Mouse (Mus musculus) lung, postnatal 0 days (tissue): Measurements from ENCODE around the gene Sstr4. TPM values are rescaled to one million over a fixed set of nuclear protein-coding genes. Genes with fewer than 3 reads are reported as not detected.

Source experiments
- ATAC-seq: fragments of 200-750 bp; cut with Nextera tagmentation; 2 replicates; pipeline ENCODE4 v1.8.0; 2017; ENCODE audit warnings: moderate library complexity
- DNase-seq: peaks from one replicate; pipeline ENCODE4 v3.0.0-alpha.2; 2016; ENCODE audit warnings: low spot score
- H3K27ac ChIP-seq: fragments of 300-500 bp; sonication (generic); 2 replicates; pipeline ENCODE4 v1.5.1; 2014; ENCODE audit warnings: antibody characterized with exemption, mild to moderate bottlenecking, low read length, mixed read lengths
- H3K27me3 ChIP-seq: fragments of 300-500 bp; sonication (generic); replicated peaks from 2 replicates; pipeline ENCODE4 v1.6.1; 2014; ENCODE audit warnings: low read length, mixed read lengths; ENCODE audit not compliant: insufficient read depth
- H3K36me3 ChIP-seq: fragments of 300-500 bp; sonication (generic); 2 replicates; pipeline ENCODE4 v1.6.1; 2014; ENCODE audit warnings: low read length, mixed read lengths; ENCODE audit not compliant: insufficient read depth
- H3K4me1 ChIP-seq: fragments of 300-500 bp; sonication (generic); 2 replicates; pipeline ENCODE4 v1.6.1; 2014; ENCODE audit warnings: antibody characterized with exemption, low read depth, low read length, mixed read lengths; ENCODE audit not compliant: insufficient read depth
- H3K4me2 ChIP-seq: fragments of 300-500 bp; sonication (generic); replicated peaks from 2 replicates; pipeline ENCODE4 v1.6.1; 2014; ENCODE audit warnings: low read depth, mild to moderate bottlenecking, low read length, moderate library complexity, mixed read lengths
- H3K4me3 ChIP-seq: fragments of 300-500 bp; sonication (generic); 2 replicates; pipeline ENCODE4 v1.5.1; 2014; ENCODE audit warnings: low read depth, low read length
- H3K9ac ChIP-seq: fragments of 300-500 bp; sonication (generic); replicated peaks from 2 replicates; pipeline ENCODE4 v1.6.1; 2014; ENCODE audit warnings: low read depth, mild to moderate bottlenecking
- H3K9me3 ChIP-seq: fragments of 300-500 bp; sonication (generic); 2 replicates; pipeline ENCODE4 v1.6.1; 2016; ENCODE audit warnings: low read length, mixed read lengths
- CTCF ChIP-seq: IDR thresholded peaks from 2 replicates; pipeline ENCODE4 v1.5.1; 2016; ENCODE audit warnings: antibody characterized with exemption, mild to moderate bottlenecking
- EP300 ChIP-seq: IDR thresholded peaks from 2 replicates; pipeline ENCODE4 v1.6.1; 2016; ENCODE audit warnings: antibody characterized with exemption, mild to moderate bottlenecking, control low read depth
- WGBS: fragments of 180-500 bp; shearing (Covaris S2); extraction: QIAGEN DNeasy Blood & Tissue Kit; methylation state at CpG from one replicate; pipeline ENCODE4 v1.1.7; 2014; 5-methylcytosine and 5-hydroxymethylcytosine counted together
- polyA plus RNA-seq: library from polyadenylated mRNA; unstranded; fragments of >200 nt; fragmentation: Nextera tagmentation; extraction: Ambion mirVana; gene quantifications from 2 replicates; pipeline ENCODE4 v1.2.1, GENCODE M21; 2015

The Sstr4 gene
- 0.56 and 0.77 TPM in 2 replicates for polyA plus RNA-seq

DNA sequence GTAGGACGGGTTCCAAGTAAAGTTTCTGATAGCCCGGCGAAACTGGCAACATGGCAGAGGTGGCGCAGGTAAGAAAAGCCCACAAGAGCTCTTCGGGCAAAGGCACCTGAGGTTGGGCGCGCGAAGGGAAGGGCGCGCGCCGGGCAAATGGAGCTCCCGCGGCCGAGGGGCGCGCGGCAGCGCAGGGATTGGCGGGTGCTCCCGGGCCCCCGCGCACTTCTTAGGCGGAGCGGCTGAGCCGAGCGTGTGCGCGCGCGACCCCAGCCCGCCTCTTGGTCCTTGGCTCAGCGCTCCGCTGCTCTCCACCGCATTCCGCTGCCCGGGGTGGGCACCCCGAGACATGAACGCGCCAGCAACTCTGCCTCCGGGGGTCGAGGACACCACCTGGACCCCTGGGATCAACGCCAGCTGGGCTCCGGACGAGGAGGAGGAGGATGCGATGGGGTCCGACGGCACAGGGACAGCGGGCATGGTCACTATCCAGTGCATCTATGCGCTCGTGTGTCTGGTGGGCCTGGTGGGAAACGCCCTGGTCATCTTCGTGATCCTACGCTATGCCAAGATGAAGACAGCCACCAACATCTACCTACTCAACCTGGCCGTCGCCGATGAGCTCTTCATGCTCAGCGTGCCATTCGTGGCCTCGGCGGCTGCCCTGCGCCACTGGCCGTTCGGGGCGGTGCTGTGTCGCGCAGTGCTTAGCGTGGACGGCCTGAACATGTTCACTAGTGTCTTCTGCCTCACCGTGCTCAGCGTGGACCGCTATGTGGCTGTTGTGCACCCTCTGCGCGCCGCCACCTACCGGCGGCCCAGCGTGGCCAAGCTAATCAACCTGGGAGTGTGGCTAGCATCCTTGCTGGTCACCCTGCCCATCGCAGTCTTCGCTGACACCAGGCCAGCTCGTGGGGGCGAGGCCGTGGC is at the start of gene Sstr4:
Gene Sstr4 (plus strand): TSS at position 214 of the 921 bp plus-strand sequence.
- Histone ChIP-seq H3K4me1 (peaks cover 25% of the 10 kb centered on the region), H3K4me3 (peak within 1 kb of the TSS; percentile 43), H3K4me2 (peak within 1 kb of the TSS; percentile 88), H3K9me3 (no peaks in the 10 kb centered on the region), H3K27me3 (no peaks in the 10 kb centered on the region; the same call in 1 of the 2 replicates), H3K27ac (no peak within 1 kb of the TSS), H3K36me3 (0 out of 2 replicates have a peak, but pooled peaks cover 3% of the 10 kb centered on the region), H3K9ac (peak within 1 kb of the TSS; percentile 44)
- ATAC-seq (peak; percentile 44), DNase-seq (peak; percentile 54)
- 6% methylated on average over 63 of the region's 83 CpGs for WGBS
- TF ChIP-seq EP300 (no peak), CTCF (peak; percentile 84)

- peak overlapping the region; percentile 55 for H3K27ac ChIP-seq
- no peak overlapping the region for H3K4me2 ChIP-seq
- peak; percentile 52 for DNase-seq
- no peaks in the 10 kb centered on the region for H3K4me1 ChIP-seq
- peak; percentile 91 for TF ChIP-seq EP300
- TF ChIP-seq CTCF: no peak; the same call in 1 of the 2 replicates
- H3K27me3 ChIP-seq: no peaks in the 10 kb centered on the region
- peak; percentile 80 for ATAC-seq
- no peak overlapping the region for H3K9ac ChIP-seq
- no peaks in the 10 kb centered on the region for H3K9me3 ChIP-seq
- H3K4me3 ChIP-seq: no peak overlapping the region
- H3K36me3 ChIP-seq: no peaks in the 10 kb centered on the region
Measured at GRCm38 (mm10) chr2:148345373-148345772, 49.8 kb upstream of the Sstr4 start.

- no peak for ATAC-seq
- WGBS: 90% methylated on average over 1 of the region's 1 CpGs
- no peak overlapping the region for H3K4me2 ChIP-seq
Measured at GRCm38 (mm10) chr2:148346976-148347375, 48.2 kb upstream of the Sstr4 start.

DNA sequence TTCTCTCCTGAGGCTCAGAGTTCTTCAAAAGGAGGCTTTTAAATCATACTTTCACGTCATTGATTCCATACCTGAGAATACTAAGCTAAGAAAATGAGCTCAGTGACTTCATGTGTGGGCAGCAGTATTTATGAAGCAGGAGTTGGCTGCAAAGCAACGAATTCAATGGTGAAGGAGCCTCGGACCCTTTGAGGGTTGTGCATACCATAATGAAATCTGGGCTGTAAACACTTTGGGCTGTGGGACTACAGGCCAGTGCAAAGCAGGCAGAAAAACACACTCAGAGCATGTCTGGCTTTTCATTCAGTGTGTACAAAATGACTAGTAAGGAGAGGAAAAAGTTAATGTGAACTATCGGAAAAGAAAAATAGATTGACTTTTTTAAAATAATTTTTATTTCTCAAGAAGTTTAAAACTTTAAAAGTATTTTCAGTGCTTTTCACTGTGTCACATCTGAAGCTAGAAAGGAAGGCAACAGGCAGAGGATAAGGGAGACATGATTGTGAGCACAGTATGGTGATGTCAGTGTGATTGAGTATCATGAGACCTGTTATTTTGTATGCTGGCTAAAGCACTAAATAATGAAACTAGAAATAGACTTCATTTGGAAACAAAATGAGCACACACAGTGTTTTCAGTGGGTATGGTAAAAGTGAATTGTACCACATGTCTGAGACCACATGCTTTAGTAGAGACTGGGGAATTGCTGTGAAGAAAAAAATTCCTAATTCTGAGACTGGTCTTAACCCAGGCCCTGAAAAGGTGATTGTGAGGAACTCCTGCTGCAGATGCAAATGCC is 45.4 kb upstream of the Sstr4 start:
- Histone ChIP-seq H3K27me3 (no peaks in the 10 kb centered on the region), H3K4me3 (no peak overlapping the region), H3K9me3 (no peaks in the 10 kb centered on the region), H3K4me2 (no peak overlapping the region), H3K36me3 (no peaks in the 10 kb centered on the region), H3K27ac (no peak overlapping the region), H3K9ac (no peak overlapping the region), H3K4me1 (no peaks in the 10 kb centered on the region)
- TF ChIP-seq CTCF (no peak), EP300 (no peak)
- no peak for DNase-seq
- 65% methylated on average over 4 of the region's 4 CpGs for WGBS
- no peak for ATAC-seq

More at GRCm38 (mm10) chr2:148346976-148347375, 48.2 kb upstream of the Sstr4 start:
- no peak overlapping the region for H3K27ac ChIP-seq
- no peak overlapping the region for H3K9ac ChIP-seq
- no peaks in the 10 kb centered on the region for H3K27me3 ChIP-seq
- no peak overlapping the region for H3K4me3 ChIP-seq
- H3K9me3 ChIP-seq: no peaks in the 10 kb centered on the region
- no peaks in the 10 kb centered on the region for H3K36me3 ChIP-seq
- TF ChIP-seq CTCF: no peak
- TF ChIP-seq EP300: no peak
- no peaks in the 10 kb centered on the region for H3K4me1 ChIP-seq
- no peak for DNase-seq

DNA sequence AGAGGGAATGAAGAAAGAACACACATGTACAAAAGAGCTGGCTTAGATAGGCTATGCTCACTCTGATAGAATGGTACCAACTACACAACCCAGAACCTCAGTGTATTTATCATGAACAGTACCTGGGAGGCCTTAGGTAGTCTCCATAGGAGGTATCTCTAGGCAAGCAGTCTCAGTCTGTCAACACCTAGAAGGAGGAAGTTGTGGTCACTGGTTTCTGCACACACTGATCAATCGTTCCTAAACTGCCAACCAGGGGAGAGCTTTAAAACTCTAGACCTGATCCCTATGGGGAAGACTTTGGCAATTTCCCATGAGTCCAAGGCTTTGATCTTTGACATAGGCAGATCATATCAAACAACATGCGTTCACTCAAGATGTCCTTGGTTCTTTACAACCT is 44.7 kb upstream of the Sstr4 start:
- no peak overlapping the region for H3K4me3 ChIP-seq
- H3K4me1 ChIP-seq: no peaks in the 10 kb centered on the region
- 51% methylated on average over 2 of the region's 2 CpGs for WGBS
- H3K4me2 ChIP-seq: no peak overlapping the region
- H3K9ac ChIP-seq: no peak overlapping the region
- no peak for ATAC-seq
- no peaks in the 10 kb centered on the region for H3K9me3 ChIP-seq
- no peaks in the 10 kb centered on the region for H3K36me3 ChIP-seq
- H3K27ac ChIP-seq: no peak overlapping the region
- no peaks in the 10 kb centered on the region for H3K27me3 ChIP-seq
- TF ChIP-seq CTCF: no peak
- no peak for TF ChIP-seq EP300
- no peak for DNase-seq

- no peak overlapping the region for H3K4me2 ChIP-seq
- no peak for DNase-seq
- H3K9ac ChIP-seq: no peak overlapping the region
- no peak for ATAC-seq
- no peaks in the 10 kb centered on the region for H3K27me3 ChIP-seq
- WGBS: 57% methylated on average over 1 of the region's 1 CpGs
- H3K4me1 ChIP-seq: no peaks in the 10 kb centered on the region
- H3K4me3 ChIP-seq: no peak overlapping the region
- no peaks in the 10 kb centered on the region for H3K9me3 ChIP-seq
- no peak overlapping the region for H3K27ac ChIP-seq
- TF ChIP-seq CTCF (no peak), EP300 (no peak)
- no peaks in the 10 kb centered on the region for H3K36me3 ChIP-seq
Measured at GRCm38 (mm10) chr2:148352655-148353054, 42.5 kb upstream of the Sstr4 start.
